Mouse (Mus musculus): Measurements from ENCODE around the gene Hoxa1.

GRCm38 (mm10) chr6:52186500-52186899 is 28.4 kb upstream of the Hoxa1 start:
- no peak for TF ChIP-seq POLR2A (IDR thresholded peaks at IDR 0.05; ENCODE audit: extremely low read depth, insufficient read depth, low read length)
- TF ChIP-seq CTCF (IDR thresholded peaks at IDR 0.05; ENCODE audit: low read depth, low read length) = no peak

All from liver, adult 2 months (tissue).